Mouse (Mus musculus) layer of hippocampus, postnatal 25 days (tissue): ENCODE results near the gene Cln5. TPM values are rescaled to one million over a fixed set of nuclear protein-coding genes. Genes with fewer than 3 reads are reported as not detected.

Experiments used
- DNase-seq, 2 experiments: peaks; one replicate each; pipeline ENCODE4 v3.0.0; 2022; ENCODE audit warnings: mixed read lengths in 2 of 2, low spot score in 1 of 2; ENCODE audit errors: extremely low spot score in 1 of 2
- total RNA-seq, 2 experiments: library from RNA; stranded (reverse); gene quantifications; 2 replicates each; pipeline ENCODE4 v1.2.3; 2021

Gene Cln5
- total RNA-seq, 2 experiments from 2014 or later, result 9.6 to 10.3 TPM

- no peak for DNase-seq
Measured at GRCm38 (mm10) chr14:103077272-103078005, 7.4 kb downstream of the Cln5 start.

DNA sequence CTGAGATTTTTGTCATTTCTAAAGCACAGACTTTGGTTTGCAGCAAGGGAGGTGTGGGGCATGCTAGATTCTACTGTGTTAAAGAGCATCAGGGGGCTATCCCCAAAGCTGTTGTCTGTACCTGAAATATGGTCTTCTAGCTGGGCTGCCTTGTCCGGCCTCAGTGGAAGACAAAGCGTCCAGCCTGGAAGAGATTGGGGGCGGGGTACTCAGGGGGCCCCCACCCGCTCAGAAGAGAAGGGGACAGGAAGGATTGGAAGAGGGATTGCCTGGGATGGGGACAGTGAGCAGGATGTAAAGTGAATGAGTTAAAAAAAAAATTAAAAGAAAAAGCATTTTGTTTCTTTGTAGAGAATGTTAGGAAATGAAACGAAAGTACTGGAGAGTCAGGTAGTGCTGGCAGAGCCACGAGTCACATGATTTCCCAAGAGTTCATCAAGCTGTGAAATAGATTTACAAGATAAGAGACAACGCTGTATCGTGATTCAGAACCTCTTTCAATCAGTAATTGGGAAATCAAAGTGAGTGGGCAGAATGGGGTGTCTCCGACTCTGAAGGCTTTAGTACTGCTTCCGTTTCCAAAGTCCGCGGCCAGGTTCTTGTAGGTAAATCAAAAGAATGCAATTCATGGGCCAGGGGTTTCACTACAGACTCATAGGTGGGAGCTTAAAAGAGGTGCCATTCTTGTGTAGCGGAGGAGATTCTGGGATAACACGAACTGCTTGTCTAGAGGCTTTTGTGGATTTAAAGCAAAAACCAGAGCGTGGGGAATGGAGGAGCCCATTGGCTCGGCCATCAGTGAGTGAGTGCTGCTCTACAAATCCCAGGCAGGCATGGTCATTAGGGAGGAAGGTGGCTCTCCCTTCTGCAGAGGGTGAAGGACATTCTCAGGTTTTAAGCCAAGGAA lies 8.2 kb downstream of the Cln5 start:
- no peak for DNase-seq

GRCm38 (mm10) chr14:103079209-103079977 lies 9.4 kb downstream of the Cln5 start:
- no peak for DNase-seq

GRCm38 (mm10) chr14:103085840-103086533 lies 16.0 kb downstream of the Cln5 start:
- no peak for DNase-seq

- no peak for DNase-seq
Measured at GRCm38 (mm10) chr14:103086671-103087324, 16.8 kb downstream of the Cln5 start.

GRCm38 (mm10) chr14:103087846-103088245 lies 17.8 kb downstream of the Cln5 start:
- no peak for DNase-seq

DNA sequence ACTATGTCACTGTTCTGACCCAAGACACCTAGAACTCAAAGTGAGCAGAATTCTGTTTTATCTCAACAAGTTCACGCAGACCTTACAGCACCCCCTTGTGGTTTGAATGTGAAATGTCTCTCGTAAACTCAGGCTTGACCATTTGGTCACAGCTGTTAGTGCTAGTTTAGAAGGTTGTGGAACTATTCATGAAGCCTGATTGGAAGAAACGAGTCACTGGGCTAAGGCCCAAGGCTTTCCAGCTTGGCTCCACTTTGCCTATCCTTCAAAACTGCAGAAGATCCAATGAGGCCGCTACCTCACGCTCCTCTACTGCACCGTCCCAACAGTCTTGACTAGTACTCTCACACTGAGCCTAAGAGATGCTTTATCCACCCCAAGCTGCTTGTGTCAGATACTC lies 18.6 kb downstream of the Cln5 start:
- no peak for DNase-seq

DNA sequence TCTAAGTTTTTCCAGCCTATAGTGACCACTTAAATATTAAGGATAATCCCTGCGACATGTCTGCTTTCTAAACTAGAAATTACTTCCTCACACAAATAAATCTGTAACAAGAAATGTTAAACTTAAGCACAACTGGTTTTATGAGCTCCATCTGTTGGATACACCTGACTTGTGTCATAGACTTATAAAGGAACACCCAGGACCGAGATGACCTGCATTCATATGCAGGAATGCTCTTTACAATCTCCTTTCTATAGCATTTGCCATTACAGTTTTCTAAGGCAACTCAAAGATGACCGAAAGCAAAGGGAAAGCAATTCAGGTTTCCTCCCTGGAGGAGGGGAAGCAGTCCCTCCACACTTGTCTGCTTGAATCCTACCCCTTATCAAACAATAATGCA lies 23.2 kb downstream of the Cln5 start:
- DNase-seq, result no peak

DNA sequence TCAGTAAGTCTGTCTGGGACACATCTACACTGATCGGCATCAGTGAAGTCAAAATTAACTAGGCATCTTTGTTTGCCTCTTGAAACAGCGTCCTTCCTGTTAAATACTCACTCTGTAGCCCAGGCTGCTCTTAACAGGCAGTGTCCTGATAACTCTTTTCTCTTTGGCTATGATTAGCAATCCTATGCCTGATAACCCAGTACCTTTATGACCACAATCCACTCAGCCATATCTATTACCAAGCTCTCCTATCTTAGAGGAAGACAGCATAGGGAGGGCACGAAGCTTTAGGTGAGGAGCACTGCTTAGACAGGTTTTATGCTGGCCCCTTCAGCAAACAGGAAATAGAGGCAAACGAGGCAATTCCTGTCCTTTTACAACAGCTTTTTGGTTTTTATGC lies 23.7 kb downstream of the Cln5 start:
- no peak for DNase-seq

GRCm38 (mm10) chr14:103095036-103095435 lies 25.0 kb downstream of the Cln5 start:
- no peak for DNase-seq

DNA sequence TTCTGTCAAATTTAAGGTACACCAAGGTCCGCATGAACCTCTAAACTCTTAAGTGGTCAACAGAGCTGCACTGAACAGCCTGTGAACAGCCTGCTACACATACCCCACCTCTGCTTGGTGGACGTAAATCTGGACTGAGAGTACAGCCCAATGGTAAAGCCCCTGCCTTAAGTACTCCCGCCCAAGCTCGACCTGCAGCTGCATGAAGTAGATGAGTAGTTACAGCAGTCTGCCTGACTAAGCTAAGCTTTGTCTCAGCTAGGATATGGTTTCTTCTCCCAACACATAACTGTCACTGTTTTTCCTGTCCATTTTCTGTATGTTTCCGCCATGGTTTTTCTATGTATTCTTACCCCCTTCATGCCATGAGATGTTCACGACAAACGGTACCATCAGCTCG lies 25.8 kb downstream of the Cln5 start:
- no peak for DNase-seq

GRCm38 (mm10) chr14:103096621-103097020 lies 26.6 kb downstream of the Cln5 start:
- no peak for DNase-seq

DNA sequence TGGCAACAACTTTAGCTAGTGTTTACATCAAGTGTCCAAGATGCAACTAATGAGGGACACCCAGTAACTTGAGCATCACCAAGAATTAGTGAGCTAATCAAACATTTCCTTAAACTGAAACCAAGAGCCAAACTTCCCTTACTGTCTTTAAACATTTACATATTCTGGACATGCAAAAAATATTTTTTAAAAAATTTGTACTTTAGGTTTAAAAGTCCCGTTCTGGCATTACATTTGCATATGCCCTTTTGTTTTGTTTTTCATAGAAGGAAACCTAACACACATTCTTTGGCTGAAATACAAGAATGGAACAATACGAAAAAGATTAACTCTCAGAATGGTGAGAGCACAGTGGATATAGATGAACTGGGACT lies 28.2 kb downstream of the Cln5 start:
- DNase-seq, result no peak

DNA sequence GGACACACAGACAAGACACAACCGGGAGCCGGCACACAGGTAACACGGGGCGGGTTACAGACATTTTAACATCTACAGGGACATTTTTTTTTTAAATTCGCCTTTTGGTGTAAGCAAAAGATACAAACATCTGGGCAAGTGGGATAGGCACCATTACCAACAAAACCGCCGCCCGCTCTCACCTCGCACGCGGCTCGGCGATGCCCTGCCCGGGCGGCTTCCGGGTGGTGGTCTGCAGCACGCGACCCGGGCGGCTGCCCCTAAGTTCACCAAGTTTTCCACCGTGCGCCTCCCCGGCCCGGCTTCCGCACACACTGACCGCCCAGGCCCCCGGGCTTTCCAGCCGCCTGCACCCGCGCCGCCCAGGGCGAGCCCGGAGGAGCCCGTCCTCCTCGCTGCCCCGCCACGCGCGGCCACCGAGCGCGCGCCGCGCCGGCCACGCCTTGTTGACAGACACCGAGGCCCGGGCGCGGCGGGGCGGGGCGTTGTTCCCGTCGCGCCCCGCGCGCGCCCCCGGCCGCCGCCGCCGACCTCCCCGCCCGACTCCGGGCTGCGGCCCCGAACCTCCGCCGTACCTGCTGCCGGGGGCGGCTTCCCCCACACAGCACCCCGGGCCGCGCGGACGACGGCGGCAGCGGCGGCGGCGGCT lies 28.7 kb downstream of the Cln5 start:
- DNase-seq, result peak; percentile 68

DNA sequence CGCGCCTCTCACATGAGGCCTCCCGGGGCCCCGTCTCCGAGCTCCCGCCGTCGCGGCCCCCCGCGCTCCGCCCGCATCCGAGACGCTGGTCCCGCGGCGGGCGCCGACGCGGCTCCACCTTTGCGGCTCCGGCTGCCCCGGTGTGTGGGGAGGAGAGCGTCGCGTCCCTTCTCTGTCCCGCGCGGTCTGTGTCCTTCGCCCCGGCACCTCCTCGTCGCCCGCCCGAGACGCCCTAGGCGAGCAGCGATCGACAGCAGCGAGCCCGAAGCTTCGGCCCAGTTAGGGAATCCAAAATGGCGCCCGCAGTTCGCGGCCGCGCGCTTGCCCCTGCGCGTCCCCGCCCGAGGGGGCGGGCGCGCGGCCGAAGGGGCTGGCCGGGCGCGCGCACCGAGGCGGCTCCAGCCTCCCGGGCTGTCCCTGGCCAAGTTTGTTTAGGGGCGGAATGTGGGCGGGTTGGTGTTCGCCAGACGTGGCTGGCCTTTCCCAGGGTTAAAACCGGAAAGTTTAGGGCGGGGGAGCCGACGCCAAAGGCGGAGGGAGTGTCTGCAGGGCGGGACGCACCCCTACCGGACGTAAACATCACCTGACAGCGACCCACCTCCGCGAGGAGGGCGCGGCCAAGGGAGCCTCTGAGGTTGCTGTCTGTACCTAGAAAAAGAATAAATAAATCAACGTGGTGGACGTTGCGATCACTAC lies 29.4 kb downstream of the Cln5 start, which contains the start of gene Fbxl3:
Gene Fbxl3 (minus strand): TSS at position 329 of the 696 bp plus-strand sequence.
- DNase-seq, result peak; percentile 66 to 83

DNA sequence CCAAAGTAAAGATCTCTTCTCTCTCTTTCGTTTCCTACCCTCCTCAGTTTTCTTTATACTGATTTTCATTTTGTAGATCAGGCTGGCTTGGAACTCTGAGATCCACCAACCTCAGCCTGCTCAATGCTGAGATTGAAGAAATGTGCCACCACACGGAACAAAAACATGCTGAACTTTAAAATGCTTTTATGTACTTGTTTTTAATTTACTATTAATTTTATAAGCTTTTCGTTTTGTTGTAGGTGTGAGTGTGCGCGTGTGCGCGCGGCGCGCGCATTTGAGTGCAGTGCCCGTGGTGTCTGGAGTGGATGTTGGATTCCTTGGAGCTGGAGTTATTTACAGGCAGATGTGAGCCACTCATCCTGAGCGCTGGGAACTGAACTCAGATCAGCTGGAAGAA lies 30.3 kb downstream of the Cln5 start:
- DNase-seq, result no peak

- no peak for DNase-seq
Measured at GRCm38 (mm10) chr14:103101171-103101570, 31.2 kb downstream of the Cln5 start.

DNA sequence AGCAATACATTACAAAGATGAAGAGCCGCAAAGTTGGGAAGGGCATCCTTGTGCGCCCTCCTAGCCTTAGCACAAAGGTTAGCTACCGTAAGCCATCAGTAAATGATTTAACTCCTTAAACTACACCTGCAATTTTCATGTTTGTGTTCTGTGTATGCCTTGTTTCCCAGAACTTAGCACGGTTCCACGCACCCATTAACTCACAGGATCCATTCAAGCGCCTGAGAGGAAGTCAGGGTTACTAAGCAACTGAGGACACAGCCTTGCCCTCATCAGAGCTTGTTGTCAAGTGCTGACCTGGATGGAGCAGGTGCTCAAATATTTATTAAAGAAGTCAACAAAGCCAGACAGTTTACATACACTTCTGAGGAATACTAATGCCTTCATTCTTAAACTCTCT lies 32.2 kb downstream of the Cln5 start:
- DNase-seq, result no peak
